Mouse (Mus musculus) lung, adult 2 months (tissue): ENCODE measurements around the gene Mrc2.

ENCODE experiments used
- CTCF ChIP-seq: fragments of 200-500 bp; IDR thresholded peaks from 2 replicates; pipeline ENCODE4 v1.5.1; 2011; ENCODE audit warnings: mild to moderate bottlenecking, low read length, control low read depth; ENCODE audit not compliant: insufficient read depth
- POLR2A ChIP-seq: fragments of 200-500 bp; IDR thresholded peaks from 2 replicates; pipeline ENCODE4 v1.6.1; 2011; ENCODE audit warnings: low read depth, mild to moderate bottlenecking, control low read depth, low read length, borderline replicate concordance; ENCODE audit errors: extremely low read depth

DNA sequence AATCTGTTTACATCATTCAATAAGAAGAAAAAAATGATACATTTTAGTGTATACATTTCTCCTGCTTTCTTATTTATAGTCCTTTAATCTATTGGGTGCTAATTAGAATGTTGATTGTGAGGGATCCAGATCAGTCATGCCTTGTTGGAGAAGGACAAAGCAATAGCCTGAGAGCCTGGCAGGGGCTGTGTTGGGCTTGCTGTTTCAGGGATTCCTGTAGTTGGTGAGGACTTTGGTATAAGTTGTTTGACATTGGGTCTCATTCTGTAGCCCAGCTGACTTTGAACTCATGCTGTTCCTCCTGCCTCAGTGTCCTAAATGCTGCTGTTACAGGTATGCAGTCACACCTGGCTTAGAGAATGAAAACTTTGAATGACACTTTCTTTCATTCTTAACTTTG, 27.9 kb upstream of the Mrc2 start:
- TF ChIP-seq CTCF (no peak), POLR2A (no peak)
